Mouse (Mus musculus) CH12.LX (cell line): Measurements from ENCODE around the gene Ppef2. TPM values are rescaled to one million over a fixed set of nuclear protein-coding genes. Genes with fewer than 3 reads are reported as not detected.

Source experiments
- DNase-seq: peaks from one replicate; pipeline ENCODE4 v3.0.0-alpha.2; 2013; ENCODE audit errors: extremely low read depth
- H3K27ac ChIP-seq: 2 replicates; pipeline ENCODE4 v1.5.1; 2012; ENCODE audit warnings: low read depth, mild to moderate bottlenecking, control low read depth, moderate library complexity; ENCODE audit not compliant: insufficient read depth
- H3K27me3 ChIP-seq: replicated peaks from 2 replicates; pipeline ENCODE3; 2012; ENCODE audit warnings: inconsistent platforms
- H3K36me3 ChIP-seq, 2 experiments: replicated peaks in 1 of 2; 2 replicates each; pipeline versions ENCODE3 to v1.6.1; 2012; ENCODE audit warnings: inconsistent platforms in 1 of 2, low read length in 1 of 2, mild to moderate bottlenecking in 1 of 2, mixed read lengths in 1 of 2, moderate library complexity in 1 of 2; ENCODE audit not compliant: control insufficient read depth in 1 of 2, insufficient read depth in 1 of 2
- H3K4me1 ChIP-seq, 2 experiments: 2 replicates each; pipeline ENCODE4 v1.6.1; 2012; ENCODE audit warnings: inconsistent platforms in 1 of 2, moderate library complexity in 1 of 2; ENCODE audit not compliant: insufficient read depth in 2 of 2, control insufficient read depth in 1 of 2
- H3K4me2 ChIP-seq: 2 replicates; pipeline ENCODE4 v1.6.1; 2012; ENCODE audit warnings: low read depth, mild to moderate bottlenecking, control low read depth; ENCODE audit not compliant: poor library complexity, insufficient read depth, severe bottlenecking
- H3K4me3 ChIP-seq, 3 experiments: fragments of 150-350 bp in 1 of 3; sonication (generic) in 1 of 3; replicated peaks in 1 of 3; 2 replicates each; pipeline versions ENCODE3 to v1.5.1; 2011 to 2012; ENCODE audit warnings: low read depth in 2 of 3, low read length in 2 of 3, mild to moderate bottlenecking in 2 of 3, moderate library complexity in 2 of 3, control low read depth in 1 of 3, improper control_type of control experiment in 1 of 3, inconsistent platforms in 1 of 3, mixed read lengths in 1 of 3; ENCODE audit not compliant: poor library complexity in 1 of 3
- H3K79me2 ChIP-seq: replicated peaks from 2 replicates; pipeline ENCODE4 v1.6.1; 2012; ENCODE audit warnings: mild to moderate bottlenecking, moderate library complexity; ENCODE audit not compliant: control insufficient read depth, poor library complexity, insufficient read depth, severe bottlenecking; ENCODE audit errors: extremely low read depth
- H3K9ac ChIP-seq: 2 replicates; pipeline ENCODE4 v1.6.1; 2012; ENCODE audit warnings: low read depth, mild to moderate bottlenecking, control low read depth, moderate library complexity; ENCODE audit not compliant: insufficient read depth
- H3K9me3 ChIP-seq: replicated peaks from 2 replicates; pipeline ENCODE3; 2012; ENCODE audit warnings: low read length, inconsistent platforms, mixed read lengths
- BHLHE40 ChIP-seq: IDR thresholded peaks from 2 replicates; pipeline ENCODE4 v1.6.1; 2011; ENCODE audit warnings: mild to moderate bottlenecking, low read depth, low read length, improper control_type of control experiment
- CTCF ChIP-seq, 2 experiments: IDR thresholded peaks in 1 of 2; conservative IDR thresholded peaks in 1 of 2; 2 replicates each; pipeline ENCODE4 v1.5.1; 2011 to 2012; ENCODE audit warnings: low read depth in 2 of 2, low read length in 2 of 2, improper control_type of control experiment in 1 of 2, inconsistent platforms in 1 of 2, mild to moderate bottlenecking in 1 of 2, moderate library complexity in 1 of 2
- E2F4 ChIP-seq: IDR thresholded peaks from 2 replicates; pipeline ENCODE4 v1.6.1; 2011; ENCODE audit warnings: low read depth, low read length, improper control_type of control experiment; ENCODE audit not compliant: insufficient replicate concordance
- ETS1 ChIP-seq: conservative IDR thresholded peaks from 2 replicates; pipeline ENCODE4 v1.6.1; 2012; ENCODE audit warnings: low read depth, mild to moderate bottlenecking, inconsistent platforms, low read length, improper control_type of control experiment, moderate library complexity
- HCFC1 ChIP-seq: IDR thresholded peaks from 2 replicates; pipeline ENCODE4 v1.6.1; 2012; ENCODE audit warnings: low read depth, mild to moderate bottlenecking, inconsistent platforms, low read length, improper control_type of control experiment
- IRF4 ChIP-seq: IDR thresholded peaks from 2 replicates; pipeline ENCODE4 v1.6.1; 2014; ENCODE audit warnings: low read depth, mild to moderate bottlenecking, inconsistent platforms, low read length, improper control_type of control experiment
- JUN ChIP-seq: IDR thresholded peaks from 2 replicates; pipeline ENCODE4 v1.6.1; 2011; ENCODE audit warnings: low read depth, mild to moderate bottlenecking, low read length, improper control_type of control experiment, moderate library complexity; ENCODE audit not compliant: insufficient read depth
- KAT2A ChIP-seq: IDR thresholded peaks from 2 replicates; pipeline ENCODE4 v1.6.1; 2012; ENCODE audit warnings: low read length, improper control_type of control experiment, inconsistent platforms; ENCODE audit not compliant: insufficient replicate concordance
- MAX ChIP-seq: IDR thresholded peaks from 2 replicates; pipeline ENCODE4 v1.6.1; 2011; ENCODE audit warnings: low read length, improper control_type of control experiment
- MAZ ChIP-seq: IDR thresholded peaks from 2 replicates; pipeline ENCODE4 v1.6.1; 2012; ENCODE audit warnings: low read depth, mild to moderate bottlenecking, inconsistent platforms, low read length, improper control_type of control experiment, moderate library complexity
- MEF2A ChIP-seq: IDR thresholded peaks from 2 replicates; pipeline ENCODE4 v1.6.1; 2014; ENCODE audit warnings: low read depth, mild to moderate bottlenecking, inconsistent platforms, low read length, improper control_type of control experiment, borderline replicate concordance
- MXI1 ChIP-seq: IDR thresholded peaks from 2 replicates; pipeline ENCODE4 v1.6.1; 2011; ENCODE audit warnings: mild to moderate bottlenecking, low read depth, low read length, improper control_type of control experiment
- MYC ChIP-seq: IDR thresholded peaks from 2 replicates; pipeline ENCODE4 v1.6.1; 2011; ENCODE audit warnings: low read depth, mild to moderate bottlenecking, improper control_type of control experiment, low read length
- SIN3A ChIP-seq: IDR thresholded peaks from 2 replicates; pipeline ENCODE4 v1.6.1; 2012; ENCODE audit warnings: low read length, improper control_type of control experiment, inconsistent platforms
- SMC3 ChIP-seq: IDR thresholded peaks from 2 replicates; pipeline ENCODE4 v1.6.1; 2011; ENCODE audit warnings: low read depth, low read length, improper control_type of control experiment
- USF1 ChIP-seq: IDR thresholded peaks from 2 replicates; pipeline ENCODE4 v1.6.1; 2014; ENCODE audit warnings: low read depth, mild to moderate bottlenecking, inconsistent platforms, low read length, improper control_type of control experiment
- USF2 ChIP-seq: conservative IDR thresholded peaks from 2 replicates; pipeline ENCODE4 v1.6.1; 2011; ENCODE audit warnings: low read depth, low read length, improper control_type of control experiment
- ZC3H11A ChIP-seq: IDR thresholded peaks from 2 replicates; pipeline ENCODE4 v1.6.1; 2012; ENCODE audit warnings: low read depth, mild to moderate bottlenecking, inconsistent platforms, low read length, improper control_type of control experiment
- dilution Hi-C: fragments of 300-500 bp; cut with MboI; formaldehyde crosslinking; loops from 2 replicates; pipeline ENCODE4 v1.14.3; 2020; ENCODE audit warnings: low sequenced_read_pairs; ENCODE audit not compliant: extremely low pct_unique_long_range_greater_than_20kb, extremely low pct_ligation_motif_present
- in situ Hi-C: fragments of 300-500 bp; cut with MboI; formaldehyde crosslinking; loops from 3 replicates; pipeline ENCODE4 v1.14.3; 2019; ENCODE audit warnings: low sequenced_read_pairs, low pct_ligation_motif_present, low pct_unique_long_range_greater_than_20kb, mixed read lengths
- polyA plus RNA-seq: library from polyadenylated mRNA; unstranded; fragments of >175 nt; gene quantifications from 2 replicates; pipeline ENCODE4 v1.2.1, GENCODE M21; 2012; ENCODE audit warnings: low read depth; ENCODE audit not compliant: insufficient read length
- total RNA-seq, 2 experiments: library from RNA; depleted of rRNA; stranded (reverse); fragments of 300-350 nt in 1 of 2; fragments of >200 nt in 1 of 2; gene quantifications; 2 replicates each; pipeline ENCODE4 v1.2.3; 2012 to 2014

Ppef2 gene
- total and polyA plus RNA-seq, 3 experiments = 14.3 to 48.8 (median 16.5) TPM

GRCm38 (mm10) chr5:92233366-92233765 lies 22.7 kb downstream of the Ppef2 start:
- Histone ChIP-seq H3K4me1 (peaks cover 5 to 34% of the 10 kb centered on the region in 2 experiments), H3K27me3 (no peaks in the 10 kb centered on the region), H3K27ac (no peak overlapping the region), H3K9ac (no peak overlapping the region), H3K9me3 (no peaks in the 10 kb centered on the region), H3K4me3 (no peak overlapping the region), H3K4me2 (no peak overlapping the region), H3K36me3 (no peaks in the 10 kb centered on the region), H3K79me2 (no peaks in the 10 kb centered on the region)
- TF ChIP-seq MAZ = no peak
- no peak for TF ChIP-seq CTCF (conservative IDR thresholded peaks at IDR 0.05 in 1 of 2, IDR thresholded peaks at IDR 0.05 in 1 of 2; ENCODE audit: low read depth in 2 of 2, low read length in 2 of 2)
- no peak for TF ChIP-seq MEF2A
- no peak for TF ChIP-seq JUN
- TF ChIP-seq HCFC1 = no peak
- TF ChIP-seq MXI1 = no peak
- no peak for TF ChIP-seq IRF4
- TF ChIP-seq MAX = no peak
- no peak for TF ChIP-seq MYC
- no peak for TF ChIP-seq SIN3A
- TF ChIP-seq KAT2A = no peak
- TF ChIP-seq E2F4 = no peak
- no peak for TF ChIP-seq SMC3
- dilution Hi-C loops = no loop called here
- in situ Hi-C loops = loop anchor here (10.0 kb wide), 1 partner anchor 49 kb away; no protein-coding TSS in a partner anchor
- DNase-seq = no peak

- peak overlapping the region in 1 of 3 experiments; percentile 16 for H3K4me3 ChIP-seq
- TF ChIP-seq MAZ = no peak
- peak; percentile 34 for TF ChIP-seq USF1
- peak; percentile 76 for TF ChIP-seq BHLHE40
- peak; percentile 52; the same call in 1 of the 2 replicates for TF ChIP-seq MAX
- TF ChIP-seq ZC3H11A = no peak
- peak; percentile 38; the same call in 1 of the 2 replicates for TF ChIP-seq USF2
- TF ChIP-seq ETS1 = 0 out of 2 replicates have a peak, but pooled peaks have one; percentile 20
- H3K27ac ChIP-seq = no peak overlapping the region
- peaks cover 12 to 45% of the 10 kb centered on the region in 2 experiments for H3K4me1 ChIP-seq
- dilution Hi-C loops (no loop called here), in situ Hi-C loops (loop anchor here (10.0 kb wide), 1 partner anchor 47 kb away; no protein-coding TSS in a partner anchor)
- H3K9ac ChIP-seq = no peak overlapping the region
- no peaks in the 10 kb centered on the region for H3K79me2 ChIP-seq
- no peaks in the 10 kb centered on the region for H3K27me3 ChIP-seq
- DNase-seq = peak; percentile 46
- no peaks in the 10 kb centered on the region for H3K9me3 ChIP-seq
- peaks cover 0 to 5% of the 10 kb centered on the region in 2 experiments for H3K36me3 ChIP-seq
- 0 out of 2 replicates have a peak overlapping the region, but pooled peaks have one; percentile 5 for H3K4me2 ChIP-seq
Observed at GRCm38 (mm10) chr5:92231836-92232235, 24.2 kb downstream of the Ppef2 start.
